9 mouse cellular contexts compared by ENCODE assay signal in genomic region chr11:96466987-96467386, GRCm38 (mm10). TPM values are rescaled to one million over a fixed set of nuclear protein-coding genes. Genes with fewer than 3 reads are reported as not detected.
A peak's percentile ranks its signal among the peaks of the same experiment; 100 is the strongest.
DNase-seq lines count a peak whose midpoint lies in the region; ATAC-seq lines count a peak whose summit lies in the region.
"Had no signal": no experiment of that assay in that cellular context is flagged by ENCODE, and none has a peak within 500 bp of the region (broad histone marks: within the 10 kb centered on the region; RNA-seq: fewer than 3 reads in every experiment).

No protein-coding gene starts in this region.

- no peaks in the 10 kb centered on the region for H3K9me3 ChIP-seq in kidney, embryonic 14.5 days (ENCODE audit: control insufficient read depth, low read length)
- H3K9me3 ChIP-seq: intestine, embryonic 15.5 days had no signal

- H3K9ac ChIP-seq in kidney, embryonic 14.5 days (ENCODE audit: low read depth, low read length) = no peak overlapping the region
- H3K9ac ChIP-seq: intestine, embryonic 15.5 days had no signal

- WGBS in kidney, embryonic 14.5 days = 32% methylated on average over 7 of the region's 7 CpGs

- no peak overlapping the region for H3K4me3 ChIP-seq in kidney, embryonic 14.5 days (ENCODE audit: low read length)
- H3K4me3 ChIP-seq: intestine, embryonic 15.5 days had no signal

- H3K27me3 ChIP-seq in kidney, embryonic 14.5 days (ENCODE audit: control insufficient read depth, insufficient read depth, low read length) = peaks cover 13% of the 10 kb centered on the region; the same call in 1 of the 2 replicates

- H3K27ac ChIP-seq in kidney, embryonic 14.5 days (ENCODE audit: low read depth, low read length) = no peak overlapping the region
- H3K27ac ChIP-seq: intestine, embryonic 15.5 days had no signal

- DNase-seq in left cerebral cortex, adult 18-20 months (ENCODE audit: low spot score in 2 of 2) = peak; percentile 12 to 39
- no peak for DNase-seq in left cerebral cortex, adult 11 months (ENCODE audit: low spot score)
- DNase-seq in 416B (ENCODE audit: low read depth) = peak; percentile 26
- DNase-seq in mesoderm, embryonic 11.5 days (ENCODE audit: low read depth, low spot score) = peak; percentile 53
- no peak for DNase-seq in kidney, postnatal 10 days
- DNase-seq in ovary, postnatal 14 days (ENCODE audit: low spot score) = no peak

- peak; percentile 92 for ATAC-seq in CD4-positive, CD25-positive, alpha-beta regulatory T cell, adult 4 months
- ATAC-seq in kidney, embryonic 14.5 days (ENCODE audit: low FRiP score, low TSS enrichment) = no peak
- ATAC-seq: intestine, embryonic 15.5 days had no signal

- peaks cover 11% of the 10 kb centered on the region for H3K4me1 ChIP-seq in kidney, embryonic 14.5 days (ENCODE audit: control insufficient read depth, insufficient read depth, low read length)

- no peak overlapping the region for H3K4me2 ChIP-seq in kidney, embryonic 14.5 days (replicated peaks; ENCODE audit: low read depth, low read length)
- H3K4me2 ChIP-seq: intestine, embryonic 15.5 days had no signal

- H3K36me3 ChIP-seq in kidney, embryonic 14.5 days (ENCODE audit: control insufficient read depth, insufficient read depth, low read length) = no peaks in the 10 kb centered on the region
- H3K36me3 ChIP-seq: intestine, embryonic 15.5 days had no signal

RNA-seq across cellular contexts. Expression of gene Skap1, which starts 2.6 kb away (rescaled TPM):
- 1 to 10 TPM; 1.9 to 2.1 TPM for total RNA-seq in left cerebral cortex, adult 18-20 months (2021)
- polyA plus RNA-seq in CD4-positive, CD25-positive, alpha-beta regulatory T cell, adult 4 months (2017; shearing (Covaris generic)) = 100 to 1,000 TPM; 652 to 757 TPM
- 13.8 and 15.2 TPM in 2 replicates for polyA plus RNA-seq in kidney, embryonic 14.5 days (2014; fragmentation: Nextera tagmentation; extraction: Ambion mirVana)

Comparison
In these comparisons a context has a peak if more than half of its experiments do, and no peak if none do; other contexts are left out.
1. DNase-seq: peak in left cerebral cortex, adult 18-20 months (2 of 2), 416B (single experiment) and mesoderm, embryonic 11.5 days (single experiment); none in left cerebral cortex, adult 11 months (single experiment), kidney, postnatal 10 days (single experiment) and ovary, postnatal 14 days (single experiment).
2. RNA of gene Skap1, which starts 2.6 kb away (polyA plus RNA-seq): 652 to 757 TPM in CD4-positive, CD25-positive, alpha-beta regulatory T cell, adult 4 months; 13.8 to 15.2 TPM in kidney, embryonic 14.5 days; every median in the first group is over 10 times any median in the second.